8 mouse cellular contexts compared by ENCODE assay signal in the genomic region with DNA sequence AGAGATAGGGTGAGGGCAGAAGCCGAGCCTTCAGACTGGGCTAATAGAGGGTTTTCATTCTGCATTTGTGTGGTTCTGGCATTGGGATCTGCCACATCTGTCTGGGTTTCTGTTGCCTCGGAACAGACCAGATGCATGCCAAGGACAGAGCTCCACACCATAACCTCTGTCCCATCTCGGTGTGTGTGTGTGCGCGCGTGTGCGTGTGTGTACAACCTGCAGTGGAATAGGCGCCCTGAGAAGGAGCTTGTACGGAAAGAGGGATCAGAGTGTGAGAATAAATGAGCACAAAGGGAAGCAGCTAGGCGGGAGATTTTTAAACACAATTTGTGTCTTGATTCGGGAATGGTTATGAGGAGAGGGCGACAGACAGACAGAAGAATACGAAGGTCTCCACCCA.
A peak's percentile ranks its signal among the peaks of the same experiment; 100 is the strongest.
DNase-seq lines count a peak whose midpoint lies in the region; ATAC-seq and TF ChIP-seq lines count a peak whose summit lies in the region.

No protein-coding gene starts in this region.

- H3K27ac ChIP-seq in heart, adult 2 months, result no peak overlapping the region
- H3K27ac ChIP-seq in forebrain, embryonic 16.5 days (ENCODE audit: low read length), result peak overlapping the region; percentile 93
- no peak overlapping the region for H3K27ac ChIP-seq in liver, embryonic 16.5 days (ENCODE audit: low read length)

- H3K4me1 ChIP-seq in heart, adult 2 months (ENCODE audit: control insufficient read depth, insufficient read depth, low read length), result peaks cover 1% of the 10 kb centered on the region; the same call in 1 of the 2 replicates
- peaks cover 18% of the 10 kb centered on the region for H3K4me1 ChIP-seq in forebrain, embryonic 16.5 days (replicated peaks; ENCODE audit: control insufficient read depth, insufficient read depth, low read length)
- H3K4me1 ChIP-seq in liver, embryonic 16.5 days (ENCODE audit: control insufficient read depth, low read depth, low read length), result no peaks in the 10 kb centered on the region

- H3K4me3 ChIP-seq in heart, adult 2 months, result peak overlapping the region; percentile 20; the same call in 1 of the 2 replicates
- H3K4me3 ChIP-seq in forebrain, embryonic 16.5 days (replicated peaks; ENCODE audit: low read length), result peak overlapping the region; percentile 55
- H3K4me3 ChIP-seq in liver, embryonic 16.5 days (ENCODE audit: low read depth, low read length), result peak overlapping the region; percentile 23

- H3K9me3 ChIP-seq in forebrain, embryonic 16.5 days (ENCODE audit: control insufficient read depth, low read length), result no peaks in the 10 kb centered on the region
- H3K9me3 ChIP-seq in liver, embryonic 16.5 days (replicated peaks; ENCODE audit: control insufficient read depth, low read length), result no peaks in the 10 kb centered on the region

- no peak for TF ChIP-seq POLR2A in heart, adult 2 months (IDR thresholded peaks at IDR 0.05; ENCODE audit: insufficient read depth, low read depth, low read length)

- no peaks in the 10 kb centered on the region for H3K79me2 ChIP-seq in heart, adult 2 months (replicated peaks; ENCODE audit: control insufficient read depth, insufficient read depth, low read length)

- 28% methylated on average over 13 of the region's 13 CpGs for WGBS in heart, adult 2 months
- WGBS in forebrain, embryonic 16.5 days, result 4% methylated on average over 13 of the region's 13 CpGs
- WGBS in liver, embryonic 16.5 days (ENCODE audit: insufficient replicate concordance), result 25% methylated on average over 13 of the region's 13 CpGs

- H3K27me3 ChIP-seq in heart, adult 2 months (ENCODE audit: control insufficient read depth, insufficient read depth, low read length), result no peaks in the 10 kb centered on the region
- no peaks in the 10 kb centered on the region for H3K27me3 ChIP-seq in forebrain, embryonic 16.5 days (replicated peaks; ENCODE audit: control insufficient read depth, insufficient read depth, low read length)
- peaks cover 4% of the 10 kb centered on the region; the same call in 1 of the 2 replicates for H3K27me3 ChIP-seq in liver, embryonic 16.5 days (ENCODE audit: control insufficient read depth, insufficient read depth, low read depth, low read length)

- H3K9ac ChIP-seq in heart, adult 2 months (ENCODE audit: low read depth, low read length), result no peak overlapping the region
- peak overlapping the region; percentile 78 for H3K9ac ChIP-seq in forebrain, embryonic 16.5 days (replicated peaks; ENCODE audit: low read depth, low read length)
- no peak overlapping the region for H3K9ac ChIP-seq in liver, embryonic 16.5 days (ENCODE audit: low read depth, low read length)

- TF ChIP-seq EP300 in heart, adult 2 months (IDR thresholded peaks at IDR 0.05; ENCODE audit: insufficient read depth, low read depth, low read length), result no peak

- TF ChIP-seq CTCF in heart, adult 2 months (IDR thresholded peaks at IDR 0.05), result no peak

- no peak for DNase-seq in heart, adult 2 months
- DNase-seq in heart, postnatal 4 days, result no peak
- DNase-seq in ES-CJ7 (ENCODE audit: low read depth, low spot score), result peak; percentile 12
- DNase-seq in retina, postnatal 1 day, result no peak
- no peak for DNase-seq in thymus, postnatal 10 days (ENCODE audit: low spot score in 2 of 2)
- no peak for DNase-seq in frontal cortex, adult 2 months (ENCODE audit: extremely low spot score in 1 of 2, low spot score in 1 of 2)

- peak; percentile 39 for ATAC-seq in forebrain, embryonic 16.5 days
- no peak for ATAC-seq in liver, embryonic 16.5 days (ENCODE audit: low read depth)

- H3K4me2 ChIP-seq in forebrain, embryonic 16.5 days (ENCODE audit: low read length), result peak overlapping the region; percentile 93
- H3K4me2 ChIP-seq in liver, embryonic 16.5 days (ENCODE audit: low read depth, low read length), result peak overlapping the region; percentile 48

- no peaks in the 10 kb centered on the region for H3K36me3 ChIP-seq in heart, adult 2 months (ENCODE audit: control insufficient read depth, insufficient read depth, low read length)
- no peaks in the 10 kb centered on the region for H3K36me3 ChIP-seq in forebrain, embryonic 16.5 days (ENCODE audit: control insufficient read depth, insufficient read depth)
- H3K36me3 ChIP-seq in liver, embryonic 16.5 days (ENCODE audit: control insufficient read depth, insufficient read depth), result no peaks in the 10 kb centered on the region

- intact Hi-C loops in heart, adult 2 months (cut with DNase I), result no loop called here
